Mouse (Mus musculus): ENCODE data around the gene Pcp2.

DNA sequence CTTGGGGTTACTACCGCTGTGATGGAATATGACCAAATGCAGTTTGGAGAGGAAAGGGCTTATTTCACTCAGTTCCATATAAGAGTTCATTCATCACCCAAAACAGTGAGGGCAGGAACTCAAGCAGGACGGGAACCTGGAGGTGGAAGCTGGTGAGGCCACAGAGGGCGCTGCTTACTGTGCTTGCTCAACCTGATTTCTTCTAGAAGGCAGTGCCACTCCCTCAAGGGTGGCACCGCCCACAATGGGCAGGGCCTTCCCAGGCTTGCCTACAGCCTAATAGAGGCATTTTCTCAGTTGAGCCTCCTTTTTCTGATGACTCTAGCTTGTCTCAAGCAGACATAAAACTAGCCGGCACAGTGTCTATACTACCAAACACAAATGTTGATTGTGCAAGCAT, 20.5 kb upstream of the Pcp2 start:
- TF ChIP-seq CTCF (IDR thresholded peaks at IDR 0.05; ENCODE audit: low read depth, low read length) (no peak), GATA1 (IDR thresholded peaks at IDR 0.05; ENCODE audit: borderline replicate concordance, low read length) (no peak), TAL1 (conservative IDR thresholded peaks at IDR 0.05; ENCODE audit: low read depth, low read length) (no peak), POLR2AphosphoS5 (IDR thresholded peaks at IDR 0.05; ENCODE audit: insufficient replicate concordance, low read depth, low read length) (no peak), GATA2 (IDR thresholded peaks at IDR 0.05; ENCODE audit: borderline replicate concordance, low read depth, low read length) (no peak)
